Mouse (Mus musculus) retina, postnatal 7 days (tissue): Measurements from ENCODE around the gene Gpr160.
"Not testable (repeated sequence)": the region's sequence is repeated elsewhere in the genome, so short reads cannot be mapped to it uniquely, and the experiment has no call there.

Experiments
- DNase-seq: peaks from one replicate; pipeline ENCODE4 v3.0.0-alpha.2; 2012; ENCODE audit warnings: low read depth, low spot score

The Gpr160 gene

GRCm38 (mm10) chr3:30855604-30856458 is at the start of gene Gpr160:
Gene Gpr160 (plus strand): TSS chr3:30855950.
- DNase-seq = peak; percentile 43

DNA sequence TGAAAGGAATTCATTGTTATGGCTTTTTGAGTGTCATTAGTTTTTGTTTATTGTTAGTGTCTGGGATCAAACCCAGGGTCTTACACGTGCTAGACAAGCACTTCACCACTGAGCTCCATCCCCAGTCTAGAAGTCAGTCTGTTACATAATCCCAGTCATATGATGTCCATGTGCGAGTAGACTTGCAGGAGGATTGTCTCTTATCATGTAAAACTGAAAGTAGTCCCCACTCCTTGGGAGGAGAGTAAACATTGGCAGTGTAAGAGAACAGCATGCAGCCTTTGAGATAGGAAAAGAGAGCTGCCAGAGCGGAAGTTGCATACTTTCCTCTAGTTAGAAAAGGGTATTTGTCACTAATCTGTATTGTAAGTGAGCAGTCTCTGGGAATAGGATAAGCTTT is 42.9 kb upstream of the Gpr160 start:
- DNase-seq = no peak

- DNase-seq = no peak
Measured at GRCm38 (mm10) chr3:30818630-30819125, 37.1 kb upstream of the Gpr160 start.

DNA sequence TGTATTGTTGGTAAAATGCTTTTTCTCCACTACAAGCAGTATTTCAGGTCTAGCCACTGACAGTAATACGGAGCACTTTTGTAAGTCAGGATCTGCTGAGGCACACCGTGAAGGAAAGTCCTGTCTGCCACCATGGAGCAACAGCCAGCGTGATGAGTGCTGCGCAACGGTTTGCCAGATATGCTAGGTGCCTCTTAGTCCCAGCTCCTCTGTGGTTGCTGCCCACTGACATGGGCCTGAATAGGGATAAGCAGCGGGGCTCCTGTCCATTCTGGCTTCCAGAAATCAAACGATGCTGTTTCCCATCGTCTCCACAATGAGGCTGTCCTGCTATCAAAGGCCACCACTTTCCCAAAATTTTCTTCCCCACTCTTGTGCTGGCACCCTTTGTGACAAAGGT is 33.6 kb upstream of the Gpr160 start:
- no peak for DNase-seq

DNA sequence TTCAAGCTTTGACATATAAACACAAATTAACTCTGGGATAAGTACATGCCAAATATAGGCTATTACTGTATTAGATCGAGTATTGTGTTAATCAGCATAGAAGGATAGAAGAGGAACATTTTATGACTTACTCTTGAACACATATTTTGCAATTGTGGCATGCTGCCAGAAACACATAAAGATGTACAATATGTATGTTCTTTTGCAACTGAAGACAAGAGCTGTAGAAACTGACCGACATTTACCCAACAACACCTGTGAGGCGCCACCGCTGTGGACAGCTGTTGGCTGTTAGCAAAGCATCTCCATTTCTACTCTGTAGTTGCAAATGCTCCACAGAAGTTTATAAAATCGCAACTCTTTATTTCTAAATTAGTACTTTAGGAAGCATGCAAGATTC is 29.7 kb upstream of the Gpr160 start:
- no peak for DNase-seq

- DNase-seq = no peak
Measured at GRCm38 (mm10) chr3:30831848-30832606, 23.7 kb upstream of the Gpr160 start.

DNA sequence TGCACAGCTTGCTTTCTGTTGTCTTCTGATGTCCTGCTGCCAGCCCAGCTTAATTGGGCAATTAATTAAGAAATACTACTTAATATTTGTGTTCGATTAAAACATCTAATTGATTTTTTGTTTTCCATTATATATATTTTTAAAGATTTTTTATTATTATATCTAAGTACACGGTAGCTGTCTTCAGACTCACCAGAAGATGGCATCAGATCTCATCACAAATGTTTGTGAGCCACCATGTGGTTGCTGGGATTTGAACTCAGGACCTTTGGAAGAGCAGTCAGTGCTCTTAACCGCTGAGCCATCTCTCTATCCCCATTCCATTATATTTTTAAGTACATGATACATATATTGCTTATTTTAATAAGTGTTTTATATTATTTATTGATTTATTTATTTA is 22.5 kb upstream of the Gpr160 start:
- DNase-seq = no peak

GRCm38 (mm10) chr3:30845755-30846154 is 10.0 kb upstream of the Gpr160 start:
- DNase-seq = no peak

GRCm38 (mm10) chr3:30847413-30847812 is 8.3 kb upstream of the Gpr160 start:
- DNase-seq = no peak

- DNase-seq = no peak
Measured at GRCm38 (mm10) chr3:30851422-30851821, 4.3 kb upstream of the Gpr160 start.

GRCm38 (mm10) chr3:30853596-30853995 is 2.2 kb upstream of the Gpr160 start:
- no peak for DNase-seq

GRCm38 (mm10) chr3:30859599-30859998 is 3.8 kb downstream of the Gpr160 start:
- not testable (repeated sequence) for DNase-seq

DNA sequence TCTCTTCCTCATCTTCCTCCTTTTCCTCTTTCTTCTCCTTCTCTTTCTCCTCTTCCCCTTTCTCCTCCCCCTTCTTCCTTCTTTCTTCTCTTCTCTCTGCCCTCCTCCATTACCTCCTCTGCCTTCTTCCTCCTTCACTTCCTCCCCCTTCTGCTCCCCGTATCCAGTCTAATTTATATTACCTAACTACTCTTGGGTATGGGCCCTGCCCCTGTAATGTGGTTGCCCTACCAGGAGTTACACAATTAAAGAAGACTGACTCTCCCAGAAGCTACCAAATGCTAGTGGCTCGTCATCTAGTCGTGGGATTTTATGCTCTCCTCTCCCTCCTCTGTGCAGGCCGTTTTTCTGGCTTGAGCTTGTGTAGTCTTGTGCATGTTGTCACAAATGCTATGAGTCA is 5.0 kb downstream of the Gpr160 start:
- DNase-seq = no peak

- no peak for DNase-seq
Measured at GRCm38 (mm10) chr3:30863712-30864435, 8.1 kb downstream of the Gpr160 start.

DNA sequence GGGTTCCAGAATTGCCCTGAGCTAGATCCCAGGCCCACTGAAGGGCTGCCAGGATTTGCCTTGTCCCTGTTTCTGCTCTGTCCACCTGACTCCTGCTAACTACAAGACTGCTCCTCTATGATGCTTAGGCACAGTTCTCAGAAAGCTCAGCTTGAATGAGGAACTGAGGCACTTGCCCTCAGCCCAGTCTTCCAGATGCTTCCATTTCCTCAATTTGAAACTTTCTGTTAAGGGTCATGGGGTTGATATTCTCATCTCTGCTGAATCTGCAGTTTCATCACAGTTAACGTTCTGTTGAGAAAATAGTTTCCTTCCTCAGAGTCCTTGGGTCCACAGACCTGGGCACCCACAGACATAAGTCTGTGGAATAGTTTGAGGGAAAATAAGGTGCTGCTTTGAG is 8.9 kb downstream of the Gpr160 start:
- no peak for DNase-seq

GRCm38 (mm10) chr3:30868176-30868575 is 12.4 kb downstream of the Gpr160 start:
- DNase-seq = no peak

GRCm38 (mm10) chr3:30868625-30869024 is 12.9 kb downstream of the Gpr160 start:
- DNase-seq = no peak

DNA sequence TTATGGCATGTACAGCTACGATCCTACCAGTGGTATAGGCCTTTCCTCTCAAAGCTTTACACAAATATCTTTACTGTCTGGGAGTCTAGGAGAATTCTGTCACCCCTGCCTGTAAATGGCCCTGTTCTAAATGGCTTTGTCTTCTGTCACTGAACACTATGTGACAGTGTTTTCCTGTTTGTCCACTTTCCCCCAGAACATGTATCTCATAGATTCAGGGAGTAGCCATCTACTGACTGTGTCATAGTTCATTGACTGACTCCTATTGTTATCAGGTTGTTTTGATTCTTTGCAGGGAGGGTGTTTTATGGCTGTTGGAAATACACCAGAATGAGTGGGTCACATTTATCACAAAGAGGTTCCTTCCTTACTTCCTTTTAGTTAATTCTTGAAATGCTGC is 14.2 kb downstream of the Gpr160 start:
- DNase-seq = no peak

GRCm38 (mm10) chr3:30876709-30877108 is 21.0 kb downstream of the Gpr160 start:
- no peak for DNase-seq

- no peak for DNase-seq
Measured at GRCm38 (mm10) chr3:30887449-30887848, 31.7 kb downstream of the Gpr160 start.

DNA sequence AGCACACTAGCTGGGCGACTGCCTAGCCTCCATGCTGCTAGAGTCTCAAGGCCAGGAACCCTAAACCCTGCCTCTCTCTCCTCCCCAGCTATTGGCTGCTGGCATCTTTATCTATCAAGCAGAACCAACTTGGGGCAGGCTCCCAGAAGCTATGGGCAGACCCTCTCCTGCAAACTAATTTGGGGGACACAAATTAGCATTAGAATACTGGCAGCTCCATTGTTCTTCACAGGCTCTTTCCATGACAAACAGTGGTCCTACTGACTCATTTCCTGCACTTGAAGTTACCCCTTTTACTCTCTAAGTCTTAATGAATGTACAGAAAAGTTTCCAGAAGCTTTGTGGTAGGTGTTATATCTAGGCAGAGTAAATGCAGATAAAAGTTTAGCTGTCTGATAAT is 33.3 kb downstream of the Gpr160 start:
- no peak for DNase-seq

DNA sequence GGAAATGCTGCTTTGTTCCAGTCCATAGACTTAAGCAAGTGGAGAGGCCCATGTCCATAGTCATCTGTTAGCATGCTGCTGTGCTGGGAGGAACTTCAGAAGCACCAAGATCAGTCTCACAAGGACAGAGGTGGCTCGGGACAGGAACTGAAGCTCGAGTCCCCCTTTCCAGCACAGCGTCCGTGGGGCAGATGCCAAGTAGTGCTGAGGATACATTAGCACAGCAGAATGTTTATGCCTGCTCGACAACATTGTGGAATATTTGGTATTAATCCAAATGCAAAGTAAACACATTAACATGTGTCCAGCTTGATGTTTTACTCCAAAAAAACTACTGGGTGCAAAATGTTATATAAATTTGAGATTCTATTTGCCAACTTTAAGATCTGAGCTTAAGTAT is 41.0 kb downstream of the Gpr160 start:
- no peak for DNase-seq
